Mouse (Mus musculus) neural tube, embryonic 13.5 days (tissue): ENCODE results near the gene Ext2. TPM values are rescaled to one million over a fixed set of nuclear protein-coding genes. Genes with fewer than 3 reads are reported as not detected.

ENCODE experiments used
- ATAC-seq: fragments of 200-750 bp; cut with Nextera tagmentation; 2 replicates; pipeline ENCODE4 v1.8.0; 2017; ENCODE audit warnings: low read depth, mild to moderate bottlenecking, moderate TSS enrichment, moderate library complexity
- H3K27ac ChIP-seq: fragments of 300-500 bp; sonication (generic); replicated peaks from 2 replicates; pipeline ENCODE4 v1.5.1; 2015; ENCODE audit warnings: moderate library complexity, mild to moderate bottlenecking, inconsistent platforms
- H3K27me3 ChIP-seq: fragments of 300-500 bp; sonication (generic); 2 replicates; pipeline ENCODE4 v1.6.1; 2015; ENCODE audit warnings: mild to moderate bottlenecking, inconsistent platforms
- H3K36me3 ChIP-seq: fragments of 300-500 bp; sonication (generic); 2 replicates; pipeline ENCODE4 v1.6.1; 2015; ENCODE audit warnings: mild to moderate bottlenecking, inconsistent platforms
- H3K4me1 ChIP-seq: fragments of 300-500 bp; sonication (generic); replicated peaks from 2 replicates; pipeline ENCODE4 v1.6.1; 2015; ENCODE audit warnings: inconsistent platforms
- H3K4me2 ChIP-seq: fragments of 300-500 bp; sonication (generic); 2 replicates; pipeline ENCODE4 v1.6.1; 2015; ENCODE audit warnings: inconsistent platforms, mild to moderate bottlenecking, moderate library complexity
- H3K4me3 ChIP-seq: fragments of 300-500 bp; sonication (generic); 2 replicates; pipeline ENCODE4 v1.5.1; 2015; ENCODE audit warnings: mild to moderate bottlenecking, inconsistent platforms
- H3K9ac ChIP-seq: fragments of 300-500 bp; sonication (generic); 2 replicates; pipeline ENCODE4 v1.6.1; 2015; ENCODE audit warnings: moderate library complexity, mild to moderate bottlenecking, inconsistent platforms
- H3K9me3 ChIP-seq: fragments of 300-500 bp; sonication (generic); 2 replicates; pipeline ENCODE4 v1.6.1; 2016; ENCODE audit warnings: inconsistent platforms
- WGBS: fragments of 180-500 bp; shearing (Covaris S2); methylation state at CpG from one replicate; pipeline ENCODE4 v1.1.7; 2015; 5-methylcytosine and 5-hydroxymethylcytosine counted together
- polyA plus RNA-seq: library from polyadenylated mRNA; unstranded; fragments of >200 nt; fragmentation: Nextera tagmentation; extraction: Ambion mirVana; gene quantifications from 2 replicates; pipeline ENCODE4 v1.2.1, GENCODE M21; 2015

Ext2 gene
- polyA plus RNA-seq, 1 experiment from 2014 or later, result 71.4 TPM

DNA sequence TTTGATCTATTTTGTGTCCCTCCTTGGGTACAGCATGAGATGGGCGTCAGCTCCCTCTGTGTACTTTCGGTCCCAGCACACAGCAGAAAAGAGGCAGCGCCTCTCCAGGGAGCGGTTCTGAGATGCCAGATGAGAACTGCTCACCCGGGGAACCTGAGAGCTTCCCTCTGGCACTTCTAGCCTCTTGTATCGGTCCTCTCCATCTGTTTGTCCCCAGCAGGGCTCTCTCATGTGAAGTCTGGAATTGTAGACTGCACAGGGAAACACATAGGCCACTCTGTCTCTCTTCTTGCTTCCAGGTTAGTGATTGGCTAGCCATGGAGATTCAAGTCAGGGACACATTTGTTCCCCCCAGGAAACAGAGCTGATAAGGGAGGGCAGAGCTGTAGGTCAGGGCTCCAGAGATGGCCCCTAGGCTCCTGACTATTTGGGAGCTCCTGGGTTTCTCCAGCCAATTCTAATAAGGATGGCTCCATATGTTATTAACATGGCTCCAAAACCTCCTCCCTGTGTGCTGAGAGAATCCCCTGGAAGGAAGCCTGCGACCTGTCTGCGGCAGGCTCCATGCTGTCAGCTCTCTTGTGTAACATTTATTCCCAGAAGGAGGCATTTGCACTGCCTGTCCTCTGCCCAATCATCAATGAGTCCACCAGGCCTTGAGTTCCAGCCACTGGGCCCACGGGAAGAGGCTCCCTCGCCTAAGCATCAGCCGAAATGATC lies 167.9 kb downstream of the Ext2 start:
- 0 out of 2 replicates have a peak, but pooled peaks cover 7% of the 10 kb centered on the region for H3K4me1 ChIP-seq
- H3K36me3 ChIP-seq, result no peaks in the 10 kb centered on the region
- H3K27ac ChIP-seq, result no peak overlapping the region
- peaks cover 50% of the 10 kb centered on the region for H3K27me3 ChIP-seq
- no peak overlapping the region for H3K9ac ChIP-seq
- 66% methylated on average over 11 of the region's 11 CpGs for WGBS
- H3K4me2 ChIP-seq, result no peak overlapping the region
- H3K4me3 ChIP-seq, result no peak overlapping the region
- ATAC-seq, result no peak
- H3K9me3 ChIP-seq, result no peaks in the 10 kb centered on the region

DNA sequence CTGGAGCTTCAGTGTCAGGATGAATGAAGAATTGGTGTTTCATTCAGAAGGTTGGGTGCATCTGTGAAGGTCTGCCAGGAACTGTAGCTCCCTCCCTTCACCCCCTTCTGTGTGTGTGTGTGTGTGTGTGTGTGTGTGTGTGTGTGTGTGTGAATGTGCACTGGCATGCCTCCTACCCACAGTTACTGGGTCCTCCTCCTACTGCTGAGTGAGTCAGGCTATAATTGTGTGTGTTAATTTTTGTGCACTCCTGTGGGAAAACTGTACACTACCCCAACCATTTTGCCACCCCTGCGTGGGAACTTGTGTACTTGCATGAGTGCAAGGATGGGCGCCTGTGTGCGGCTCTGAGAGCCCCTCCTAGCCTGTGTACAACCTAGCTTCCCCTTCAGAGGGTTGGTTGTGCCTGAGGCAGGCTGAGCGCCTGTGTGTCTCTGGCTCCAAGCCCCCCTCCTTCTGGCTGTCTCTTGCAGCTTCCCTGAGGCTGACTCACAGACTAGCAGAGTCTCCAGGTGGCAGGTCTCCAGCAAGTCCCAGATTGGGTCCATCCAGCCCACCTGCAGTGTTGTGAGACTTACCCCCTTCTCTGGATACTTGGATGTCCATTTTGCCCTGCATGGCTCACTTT lies 173.0 kb downstream of the Ext2 start:
- Histone ChIP-seq H3K9me3 (no peaks in the 10 kb centered on the region), H3K4me1 (peaks cover 9% of the 10 kb centered on the region), H3K27ac (no peak overlapping the region), H3K9ac (no peak overlapping the region), H3K36me3 (no peaks in the 10 kb centered on the region), H3K4me2 (no peak overlapping the region), H3K27me3 (peaks cover 81% of the 10 kb centered on the region), H3K4me3 (no peak overlapping the region)
- WGBS, result 26% methylated on average over 4 of the region's 4 CpGs
- peak; percentile 33; the same call in 1 of the 2 replicates for ATAC-seq

DNA sequence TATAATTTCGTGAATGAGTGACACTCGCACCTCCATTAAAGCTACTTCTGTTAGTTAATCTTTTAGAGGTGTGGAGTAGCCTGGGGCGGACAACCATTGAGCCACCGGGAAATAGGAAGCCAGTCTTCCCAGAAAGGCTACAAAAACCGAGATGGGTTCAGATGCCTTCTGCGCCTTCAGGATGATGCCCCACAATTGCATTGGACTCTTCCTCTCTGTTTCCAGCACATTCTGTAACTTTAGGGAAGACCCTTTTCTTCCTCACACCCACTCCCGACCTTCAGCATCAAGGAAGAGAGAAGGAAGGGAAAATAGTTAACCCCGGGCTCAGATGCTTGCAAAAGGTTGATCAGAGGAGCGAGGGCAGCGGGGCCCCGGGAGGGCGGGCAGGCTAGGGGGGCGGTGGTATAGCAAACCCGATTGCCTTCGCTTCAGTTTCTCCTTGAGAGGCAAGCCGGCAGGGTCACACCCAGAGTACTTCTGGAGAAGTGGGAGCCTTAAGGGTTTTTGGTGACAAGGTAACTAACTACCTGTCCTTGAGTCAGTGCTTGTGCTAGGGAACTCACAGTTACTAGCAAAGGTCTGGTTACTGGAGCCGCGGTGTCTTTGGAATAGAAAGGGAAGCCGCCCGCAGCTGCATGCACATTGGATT lies 174.3 kb downstream of the Ext2 start:
- H3K4me2 ChIP-seq, result no peak overlapping the region
- peaks cover 13% of the 10 kb centered on the region for H3K4me1 ChIP-seq
- WGBS, result 2% methylated on average over 20 of the region's 20 CpGs
- H3K9ac ChIP-seq, result no peak overlapping the region
- H3K27ac ChIP-seq, result no peak overlapping the region
- H3K36me3 ChIP-seq, result no peaks in the 10 kb centered on the region
- H3K9me3 ChIP-seq, result no peaks in the 10 kb centered on the region
- no peak for ATAC-seq
- H3K4me3 ChIP-seq, result no peak overlapping the region
- H3K27me3 ChIP-seq, result peaks cover 92% of the 10 kb centered on the region

DNA sequence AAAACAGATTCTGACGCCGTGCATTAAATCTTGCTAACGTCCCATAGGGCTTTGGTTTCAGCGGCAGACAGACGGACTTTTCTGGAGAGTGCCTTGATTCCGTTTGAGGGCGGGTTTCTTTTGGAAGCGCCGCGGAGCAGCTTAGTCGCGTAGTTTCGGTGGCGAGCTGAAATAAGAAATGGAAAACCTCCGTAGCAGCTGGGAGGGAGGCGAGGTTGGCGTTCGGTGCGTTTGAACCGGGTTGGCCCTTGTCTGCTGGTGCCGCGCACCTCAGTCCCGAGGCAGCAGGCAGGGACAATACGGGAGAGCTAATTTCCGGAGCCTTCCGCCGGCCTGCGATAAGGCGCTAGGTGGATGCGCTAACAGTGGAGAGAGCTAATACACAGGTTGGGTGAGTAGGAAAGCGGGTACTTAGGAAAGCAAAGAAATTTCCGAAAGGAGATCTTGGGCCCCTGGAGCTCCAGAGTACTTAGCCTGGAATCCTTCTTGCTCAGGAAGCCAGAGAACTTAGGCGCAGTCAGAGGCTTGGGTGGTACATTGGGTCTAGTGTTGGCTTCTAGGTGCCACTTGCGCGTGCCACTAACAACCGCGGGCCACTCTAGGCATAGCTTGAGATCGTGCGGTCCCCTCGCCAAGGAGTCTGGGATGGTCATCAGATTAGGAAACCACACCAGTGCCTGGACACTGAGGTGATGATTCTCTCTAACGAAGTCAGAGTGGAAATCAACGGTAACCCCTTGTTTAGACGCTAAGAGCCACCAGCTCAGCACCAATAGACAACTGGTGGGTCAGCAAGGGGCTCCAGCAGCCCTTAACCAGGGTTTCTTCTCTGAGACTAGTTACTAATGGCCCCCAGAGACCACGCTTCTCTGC lies 175.1 kb downstream of the Ext2 start:
- Histone ChIP-seq H3K4me2 (no peak overlapping the region), H3K4me1 (peaks cover 20% of the 10 kb centered on the region), H3K4me3 (no peak overlapping the region), H3K36me3 (no peaks in the 10 kb centered on the region), H3K9me3 (no peaks in the 10 kb centered on the region), H3K27me3 (peaks cover 98% of the 10 kb centered on the region), H3K27ac (no peak overlapping the region), H3K9ac (no peak overlapping the region)
- 1% methylated on average over 44 of the region's 44 CpGs for WGBS
- ATAC-seq, result no peak

DNA sequence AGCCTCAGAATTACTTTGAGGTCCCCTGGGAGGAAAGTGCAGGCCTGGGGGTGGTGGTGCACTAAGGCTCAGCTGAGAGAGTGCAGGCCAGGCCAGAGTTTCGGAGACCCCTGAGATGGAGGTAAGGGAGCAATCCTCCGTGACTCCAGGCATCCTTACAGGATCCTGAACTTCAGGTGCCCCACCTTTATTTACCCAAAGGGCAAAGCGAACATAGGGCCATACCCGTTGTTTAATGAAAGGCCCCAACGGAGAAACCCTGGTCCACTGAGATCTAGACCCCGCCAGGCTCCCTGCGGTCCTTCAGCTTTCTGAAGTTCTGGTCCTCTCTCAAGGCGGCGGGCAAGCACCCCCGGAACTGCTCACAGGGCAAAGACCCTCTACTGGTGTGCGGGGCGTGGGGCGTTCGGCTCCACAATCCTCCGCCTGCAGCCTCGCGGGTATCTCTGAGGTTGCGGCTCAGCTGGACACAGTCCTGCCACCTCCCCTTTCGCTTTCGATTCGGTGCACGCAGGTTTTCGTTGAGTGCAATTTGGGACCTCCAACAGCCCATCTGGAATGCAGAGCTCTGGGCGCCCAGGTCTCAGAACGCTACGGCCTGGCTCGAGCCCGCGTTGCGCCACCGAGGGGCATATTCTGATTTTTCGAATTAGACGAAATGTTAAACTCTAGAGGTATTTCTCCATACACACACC lies 176.6 kb downstream of the Ext2 start:
- Histone ChIP-seq H3K27ac (no peak overlapping the region), H3K9ac (no peak overlapping the region), H3K4me2 (peak overlapping the region; percentile 33), H3K4me1 (peaks cover 28% of the 10 kb centered on the region), H3K9me3 (no peaks in the 10 kb centered on the region), H3K27me3 (peaks cover 98% of the 10 kb centered on the region), H3K4me3 (0 out of 2 replicates have a peak overlapping the region, but pooled peaks have one; percentile 10), H3K36me3 (no peaks in the 10 kb centered on the region)
- ATAC-seq, result no peak
- WGBS, result 2% methylated on average over 33 of the region's 33 CpGs

DNA sequence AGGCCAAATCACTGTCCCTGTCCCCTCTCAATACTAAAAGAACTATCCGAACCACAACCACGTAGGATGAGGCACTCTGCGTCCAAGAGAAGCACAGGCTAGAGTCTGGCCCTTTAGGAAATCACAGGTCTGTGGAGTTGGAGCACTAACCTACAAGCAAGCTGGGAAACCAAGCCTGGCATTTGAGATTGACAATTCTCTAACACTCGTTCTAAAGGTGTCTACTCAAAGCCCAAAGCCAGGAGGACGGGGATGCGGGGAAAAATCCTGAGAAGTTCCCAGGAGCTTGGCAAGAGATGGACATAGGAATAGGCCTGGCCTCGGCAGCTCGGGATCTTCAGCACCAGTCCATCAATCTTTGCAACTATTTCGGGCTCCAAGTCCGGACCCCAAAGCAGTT lies 177.2 kb downstream of the Ext2 start:
- ATAC-seq, result no peak
- Histone ChIP-seq H3K27ac (no peak overlapping the region), H3K4me3 (no peak overlapping the region), H3K27me3 (peaks cover 98% of the 10 kb centered on the region), H3K4me1 (peaks cover 28% of the 10 kb centered on the region), H3K36me3 (no peaks in the 10 kb centered on the region), H3K9ac (no peak overlapping the region), H3K9me3 (no peaks in the 10 kb centered on the region), H3K4me2 (no peak overlapping the region)
- WGBS, result 6% methylated on average over 10 of the region's 10 CpGs

DNA sequence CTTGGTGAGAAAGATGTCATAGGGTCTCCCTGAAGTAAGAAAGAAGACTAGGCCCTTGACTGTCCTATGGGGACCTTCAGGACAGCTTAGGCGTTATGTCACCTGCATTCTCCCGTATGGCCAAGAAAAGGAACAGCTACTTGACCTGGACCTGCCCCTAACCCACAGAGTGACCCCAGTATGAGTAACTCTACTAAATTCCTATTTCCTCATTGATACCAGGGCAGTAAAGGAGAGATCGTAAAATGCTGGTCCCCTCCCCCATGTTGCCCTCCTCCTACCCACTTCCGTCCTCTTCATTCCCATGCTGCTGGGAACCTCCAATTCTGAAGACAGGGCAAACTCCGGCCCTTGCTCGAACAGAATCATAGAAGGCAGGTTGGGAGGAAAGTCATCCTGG lies 177.6 kb downstream of the Ext2 start:
- Histone ChIP-seq H3K27ac (no peak overlapping the region), H3K4me2 (no peak overlapping the region), H3K27me3 (peaks cover 98% of the 10 kb centered on the region), H3K9ac (no peak overlapping the region), H3K36me3 (no peaks in the 10 kb centered on the region), H3K4me1 (peaks cover 28% of the 10 kb centered on the region), H3K9me3 (no peaks in the 10 kb centered on the region), H3K4me3 (no peak overlapping the region)
- WGBS, result 10% methylated on average over 6 of the region's 6 CpGs
- ATAC-seq, result no peak

DNA sequence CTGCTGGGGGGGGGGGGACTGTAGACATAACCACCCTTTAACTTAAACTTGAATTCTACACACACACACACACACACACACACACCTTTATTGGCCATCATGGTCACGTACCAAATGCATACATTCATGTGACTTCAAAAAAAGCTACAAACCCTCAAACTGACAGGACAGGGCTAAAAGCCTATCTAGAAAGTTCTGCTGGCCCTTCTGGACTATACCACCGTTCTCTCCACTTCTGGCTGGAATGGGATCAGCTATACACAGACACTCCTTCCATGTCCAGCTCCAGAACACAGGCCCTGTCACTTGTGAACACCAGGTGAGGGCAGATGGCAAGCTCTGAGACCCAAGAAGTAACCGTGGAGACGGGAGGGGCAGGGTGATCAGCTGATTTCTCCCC lies 178.1 kb downstream of the Ext2 start:
- Histone ChIP-seq H3K9ac (no peak overlapping the region), H3K27ac (no peak overlapping the region), H3K4me1 (peaks cover 28% of the 10 kb centered on the region), H3K9me3 (no peaks in the 10 kb centered on the region), H3K4me2 (no peak overlapping the region), H3K36me3 (no peaks in the 10 kb centered on the region), H3K27me3 (peaks cover 98% of the 10 kb centered on the region), H3K4me3 (no peak overlapping the region)
- WGBS, result 13% methylated on average over 4 of the region's 4 CpGs
- ATAC-seq, result no peak

DNA sequence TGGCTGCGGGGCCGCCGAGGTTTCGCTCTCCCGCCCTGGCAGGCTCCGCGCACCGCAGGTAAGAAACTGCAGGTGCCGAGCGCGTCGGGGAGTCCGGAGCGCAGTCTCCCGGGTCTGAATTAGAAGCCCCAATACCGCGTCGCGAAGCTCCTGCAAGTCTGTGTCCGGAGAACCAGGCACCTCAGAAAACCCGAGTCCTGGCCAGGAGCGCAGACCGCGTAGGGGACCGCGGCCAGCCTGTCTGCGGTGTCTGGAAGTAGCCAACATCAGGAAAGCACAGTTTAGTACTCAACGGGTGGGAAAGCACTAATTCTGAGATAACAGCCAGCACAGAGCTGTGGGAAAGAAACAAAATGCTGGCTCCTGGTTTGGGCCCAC lies 179.0 kb downstream of the Ext2 start:
- Histone ChIP-seq H3K27ac (no peak overlapping the region), H3K27me3 (peaks cover 96% of the 10 kb centered on the region), H3K9me3 (no peaks in the 10 kb centered on the region), H3K4me1 (peaks cover 28% of the 10 kb centered on the region), H3K9ac (no peak overlapping the region), H3K4me2 (peak overlapping the region; percentile 56), H3K4me3 (peak overlapping the region; percentile 33), H3K36me3 (no peaks in the 10 kb centered on the region)
- WGBS, result 1% methylated on average over 28 of the region's 28 CpGs
- no peak for ATAC-seq

DNA sequence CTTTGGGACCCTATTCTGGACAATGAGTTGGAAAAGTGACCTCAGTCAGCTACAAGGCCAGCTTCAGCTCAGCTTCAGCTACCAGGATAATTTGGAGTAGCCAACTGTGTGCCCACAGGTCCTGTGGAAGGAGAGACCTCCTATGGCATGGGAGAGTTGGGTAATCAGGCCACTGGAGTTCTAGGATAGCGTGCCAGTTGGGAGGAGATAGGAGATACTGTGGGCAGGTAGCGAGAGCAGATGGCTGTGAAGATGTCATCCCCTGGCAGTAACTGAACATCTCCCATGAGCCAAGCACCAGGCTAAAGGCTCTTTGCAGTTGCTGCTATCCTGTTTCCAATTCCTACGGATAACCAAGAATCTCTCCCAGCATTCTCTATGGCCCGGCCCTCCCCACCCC lies 187.8 kb downstream of the Ext2 start:
- ATAC-seq, result no peak
- peaks cover 9% of the 10 kb centered on the region; the same call in 1 of the 2 replicates for H3K4me1 ChIP-seq
- no peaks in the 10 kb centered on the region for H3K9me3 ChIP-seq
- H3K4me2 ChIP-seq, result no peak overlapping the region
- WGBS, result 87% methylated on average over 4 of the region's 4 CpGs
- H3K36me3 ChIP-seq, result no peaks in the 10 kb centered on the region
- no peak overlapping the region for H3K27ac ChIP-seq
- peaks cover 76% of the 10 kb centered on the region for H3K27me3 ChIP-seq
- no peak overlapping the region for H3K4me3 ChIP-seq
- no peak overlapping the region for H3K9ac ChIP-seq

DNA sequence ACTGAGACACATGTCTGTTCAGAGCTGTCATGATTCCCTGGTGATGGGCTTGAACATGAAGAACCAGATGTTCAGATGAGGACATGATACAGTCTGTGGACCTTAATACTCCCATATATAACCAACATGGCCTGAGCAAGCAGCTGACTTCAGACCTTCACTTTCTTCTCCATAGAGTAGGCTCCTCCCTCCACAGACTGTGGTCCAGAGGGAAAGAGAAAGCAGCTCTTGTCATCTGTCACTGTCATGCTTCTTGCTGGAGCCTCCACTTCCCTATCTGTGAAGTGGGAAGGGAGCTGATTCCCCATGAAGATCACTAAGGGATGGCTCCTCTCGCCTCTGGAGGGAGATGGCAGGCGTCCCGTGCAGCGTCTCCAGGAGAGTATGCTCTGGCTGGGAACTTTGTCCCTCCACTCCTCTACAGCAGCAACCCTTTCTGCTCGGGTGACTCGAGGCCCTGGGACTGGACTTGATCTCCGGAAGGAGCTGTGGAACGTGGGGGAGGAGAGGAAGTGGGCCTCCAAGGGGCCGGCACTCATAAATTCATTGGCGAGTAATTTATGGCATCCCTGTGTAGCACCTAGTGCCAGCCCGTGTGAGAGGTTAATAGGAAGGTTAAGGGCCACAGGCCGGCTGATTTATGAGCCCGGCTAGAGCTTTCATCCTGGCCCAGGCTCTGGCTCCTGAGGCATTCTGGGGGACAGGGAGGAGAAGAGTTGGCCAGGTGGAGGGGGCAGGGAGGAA lies 197.5 kb downstream of the Ext2 start:
- H3K9ac ChIP-seq, result no peak overlapping the region

More for the DNA sequence above, 197.5 kb downstream of the Ext2 start:
- WGBS, result 47% methylated on average over 13 of the region's 13 CpGs
- Histone ChIP-seq H3K4me3 (no peak overlapping the region), H3K4me1 (no peaks in the 10 kb centered on the region; the same call in 1 of the 2 replicates), H3K4me2 (no peak overlapping the region), H3K36me3 (no peaks in the 10 kb centered on the region), H3K9me3 (no peaks in the 10 kb centered on the region), H3K27me3 (peaks cover 5% of the 10 kb centered on the region; the same call in 1 of the 2 replicates), H3K27ac (no peak overlapping the region)
- ATAC-seq, result no peak
